Mouse (Mus musculus): ENCODE data around the gene Hist1h2bg. TPM values are rescaled to one million over a fixed set of nuclear protein-coding genes. Genes with fewer than 3 reads are reported as not detected.
"Not testable (repeated sequence)": the region's sequence is repeated elsewhere in the genome, so short reads cannot be mapped to it uniquely, and the experiment has no call there.

Gene Hist1h2bg
- polyA plus RNA-seq, 1 experiment from 2014 or later: 8.6 TPM

- DNase-seq (ENCODE audit: low spot score) (peak; percentile 99), ATAC-seq (replicated peaks; ENCODE audit: insufficient number of reproducible peaks, low FRiP score, low TSS enrichment, low read depth) (peak; percentile 89)
- Histone ChIP-seq H3K9me3 (replicated peaks; ENCODE audit: control insufficient read depth, low read length) (no peaks in the 10 kb centered on the region), H3K4me1 (ENCODE audit: control insufficient read depth, insufficient read depth, low read length) (no peaks in the 10 kb centered on the region; the same call in 1 of the 2 replicates), H3K4me2 (ENCODE audit: low read depth, low read length) (peak within 1 kb of the TSS; percentile 82), H3K27ac (replicated peaks; ENCODE audit: low read depth, low read length) (peak within 1 kb of the TSS; percentile 85), H3K4me3 (ENCODE audit: low read depth, low read length) (peak within 1 kb of the TSS; percentile 49), H3K27me3 (ENCODE audit: control insufficient read depth, insufficient read depth, low read length) (no peaks in the 10 kb centered on the region), H3K36me3 (replicated peaks; ENCODE audit: control insufficient read depth, insufficient read depth, low read depth, low read length) (no peaks in the 10 kb centered on the region), H3K9ac (replicated peaks; ENCODE audit: low read length) (peak within 1 kb of the TSS; percentile 81)
- WGBS: under 1% methylated on average over 43 of the region's 43 CpGs
Observed at GRCm38 (mm10) chr13:23581408-23582218, 10.4 kb downstream of the Hist1h2bg start, which contains the start of gene Hist1h4d. Gene Hist1h4d (plus strand): TSS chr13:23581598.

- H3K27ac ChIP-seq (replicated peaks; ENCODE audit: low read depth, low read length): peak overlapping the region; percentile 85
- ATAC-seq (replicated peaks; ENCODE audit: insufficient number of reproducible peaks, low FRiP score, low TSS enrichment, low read depth) (no peak), DNase-seq (ENCODE audit: low spot score) (peak; percentile 51)
- H3K9ac ChIP-seq (replicated peaks; ENCODE audit: low read length): peak overlapping the region; percentile 81
- H3K4me2 ChIP-seq (ENCODE audit: low read depth, low read length): peak overlapping the region; percentile 82
- 6% methylated on average over 6 of the region's 6 CpGs for WGBS
- H3K9me3 ChIP-seq (replicated peaks; ENCODE audit: control insufficient read depth, low read length): no peaks in the 10 kb centered on the region
- no peaks in the 10 kb centered on the region; the same call in 1 of the 2 replicates for H3K4me1 ChIP-seq (ENCODE audit: control insufficient read depth, insufficient read depth, low read length)
- no peaks in the 10 kb centered on the region for H3K36me3 ChIP-seq (replicated peaks; ENCODE audit: control insufficient read depth, insufficient read depth, low read depth, low read length)
- no peaks in the 10 kb centered on the region for H3K27me3 ChIP-seq (ENCODE audit: control insufficient read depth, insufficient read depth, low read length)
- peak overlapping the region; percentile 49 for H3K4me3 ChIP-seq (ENCODE audit: low read depth, low read length)
Observed at GRCm38 (mm10) chr13:23582219-23583056, 11.2 kb downstream of the Hist1h2bg start.

- peak overlapping the region; percentile 37; the same call in 1 of the 2 replicates for H3K9ac ChIP-seq (replicated peaks; ENCODE audit: low read length)
- H3K36me3 ChIP-seq (replicated peaks; ENCODE audit: control insufficient read depth, insufficient read depth, low read depth, low read length): no peaks in the 10 kb centered on the region
- no peak overlapping the region; the same call in 1 of the 2 replicates for H3K4me2 ChIP-seq (ENCODE audit: low read depth, low read length)
- no peaks in the 10 kb centered on the region for H3K9me3 ChIP-seq (replicated peaks; ENCODE audit: control insufficient read depth, low read length)
- DNase-seq (ENCODE audit: low spot score) (no peak), ATAC-seq (replicated peaks; ENCODE audit: insufficient number of reproducible peaks, low FRiP score, low TSS enrichment, low read depth) (no peak)
- H3K4me3 ChIP-seq (ENCODE audit: low read depth, low read length): no peak overlapping the region
- no peaks in the 10 kb centered on the region for H3K27me3 ChIP-seq (ENCODE audit: control insufficient read depth, insufficient read depth, low read length)
- peak overlapping the region; percentile 65 for H3K27ac ChIP-seq (replicated peaks; ENCODE audit: low read depth, low read length)
- no peaks in the 10 kb centered on the region; the same call in 1 of the 2 replicates for H3K4me1 ChIP-seq (ENCODE audit: control insufficient read depth, insufficient read depth, low read length)
Observed at GRCm38 (mm10) chr13:23583387-23584068, 12.3 kb downstream of the Hist1h2bg start.

GRCm38 (mm10) chr13:23584331-23584730 lies 13.1 kb downstream of the Hist1h2bg start:
- Histone ChIP-seq H3K27me3 (ENCODE audit: control insufficient read depth, insufficient read depth, low read length) (no peaks in the 10 kb centered on the region), H3K4me3 (ENCODE audit: low read depth, low read length) (peak overlapping the region; percentile 13; the same call in 1 of the 2 replicates), H3K36me3 (replicated peaks; ENCODE audit: control insufficient read depth, insufficient read depth, low read depth, low read length) (no peaks in the 10 kb centered on the region), H3K9ac (replicated peaks; ENCODE audit: low read length) (peak overlapping the region; percentile 54), H3K4me1 (ENCODE audit: control insufficient read depth, insufficient read depth, low read length) (no peaks in the 10 kb centered on the region; the same call in 1 of the 2 replicates), H3K27ac (replicated peaks; ENCODE audit: low read depth, low read length) (peak overlapping the region; percentile 96), H3K9me3 (replicated peaks; ENCODE audit: control insufficient read depth, low read length) (no peaks in the 10 kb centered on the region), H3K4me2 (ENCODE audit: low read depth, low read length) (peak overlapping the region; percentile 72)
- ATAC-seq (replicated peaks; ENCODE audit: insufficient number of reproducible peaks, low FRiP score, low TSS enrichment, low read depth): no peak
- DNase-seq (ENCODE audit: low spot score): peak; percentile 45

GRCm38 (mm10) chr13:23585029-23585441 lies 13.8 kb downstream of the Hist1h2bg start:
- Histone ChIP-seq H3K27ac (replicated peaks; ENCODE audit: low read depth, low read length) (peak overlapping the region; percentile 96), H3K27me3 (ENCODE audit: control insufficient read depth, insufficient read depth, low read length) (no peaks in the 10 kb centered on the region), H3K36me3 (replicated peaks; ENCODE audit: control insufficient read depth, insufficient read depth, low read depth, low read length) (no peaks in the 10 kb centered on the region), H3K4me3 (ENCODE audit: low read depth, low read length) (peak overlapping the region; percentile 42), H3K4me2 (ENCODE audit: low read depth, low read length) (peak overlapping the region; percentile 72), H3K9me3 (replicated peaks; ENCODE audit: control insufficient read depth, low read length) (no peaks in the 10 kb centered on the region), H3K9ac (replicated peaks; ENCODE audit: low read length) (peak overlapping the region; percentile 76), H3K4me1 (ENCODE audit: control insufficient read depth, insufficient read depth, low read length) (no peaks in the 10 kb centered on the region; the same call in 1 of the 2 replicates)
- ATAC-seq (replicated peaks; ENCODE audit: insufficient number of reproducible peaks, low FRiP score, low TSS enrichment, low read depth): no peak
- WGBS: under 1% methylated on average over 21 of the region's 21 CpGs
- DNase-seq (ENCODE audit: low spot score): peak; percentile 83

GRCm38 (mm10) chr13:23585442-23586098 lies 14.4 kb downstream of the Hist1h2bg start:
- H3K9me3 ChIP-seq (replicated peaks; ENCODE audit: control insufficient read depth, low read length); H3K27me3 ChIP-seq (ENCODE audit: control insufficient read depth, insufficient read depth, low read length); H3K4me1 ChIP-seq (ENCODE audit: control insufficient read depth, insufficient read depth, low read length); H3K36me3 ChIP-seq (replicated peaks; ENCODE audit: control insufficient read depth, insufficient read depth, low read depth, low read length): not testable (repeated sequence)
- peak; percentile 95 for DNase-seq (ENCODE audit: low spot score)
- Histone ChIP-seq H3K9ac (replicated peaks; ENCODE audit: low read length) (peak overlapping the region; percentile 76), H3K4me3 (ENCODE audit: low read depth, low read length) (peak overlapping the region; percentile 42), H3K27ac (replicated peaks; ENCODE audit: low read depth, low read length) (peak overlapping the region; percentile 96), H3K4me2 (ENCODE audit: low read depth, low read length) (peak overlapping the region; percentile 72)
- peak; percentile 86 for ATAC-seq (replicated peaks; ENCODE audit: insufficient number of reproducible peaks, low FRiP score, low TSS enrichment, low read depth)
- under 1% methylated on average over 27 of the region's 36 CpGs for WGBS

Measured in embryonic facial prominence, embryonic 11.5 days (tissue).